Mouse (Mus musculus) cerebellum, adult (tissue): Measurements from ENCODE around the gene Glra1.

Source experiments
- ATAC-seq: cut with Nextera tagmentation; 2 replicates; pipeline ENCODE4 v1.9.2; 2017; ENCODE audit warnings: mild to moderate bottlenecking, moderate library complexity, mixed read lengths; ENCODE audit not compliant: insufficient number of reproducible peaks, low FRiP score, low TSS enrichment

Glra1 gene

GRCm38 (mm10) chr11:55518806-55519674 is 89.0 kb downstream of the Glra1 start:
- peak; percentile 70 for ATAC-seq

DNA sequence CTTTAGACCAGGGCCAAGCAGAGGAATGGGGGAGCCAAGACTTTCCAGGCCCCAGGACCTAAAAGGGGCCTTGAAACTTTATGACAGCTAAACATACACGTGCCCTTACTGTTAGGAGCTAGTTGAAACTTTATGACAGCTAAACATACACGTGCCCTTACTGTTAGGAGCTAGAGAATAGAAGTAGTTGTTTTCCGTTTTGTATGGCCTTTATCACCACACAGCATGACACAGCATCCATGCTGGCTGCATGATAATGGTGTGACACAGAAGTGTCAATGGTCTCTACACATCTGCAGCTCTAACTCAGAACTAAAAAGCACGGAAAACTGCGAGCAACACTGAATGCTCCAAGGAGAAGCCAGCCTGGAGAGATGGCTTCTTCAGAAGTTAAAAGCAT is 90.3 kb downstream of the Glra1 start:
- no peak for ATAC-seq

DNA sequence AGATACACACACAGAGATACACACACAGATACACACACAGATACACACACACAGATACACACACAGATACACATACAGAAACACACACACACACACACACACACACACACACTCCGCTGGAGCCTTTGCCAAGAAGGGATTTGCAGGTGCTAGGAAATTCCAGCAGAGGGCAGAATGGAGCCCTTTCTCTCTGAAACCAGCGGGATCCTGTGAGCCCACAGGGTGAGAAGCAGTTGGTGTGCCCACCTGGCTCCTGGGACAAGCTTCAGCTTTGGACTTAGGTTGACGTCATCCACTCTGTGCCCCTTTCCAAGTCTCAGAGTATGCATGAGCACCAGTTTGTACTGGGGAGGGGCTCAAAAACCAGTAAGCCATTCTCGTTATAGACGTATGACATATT is 96.6 kb downstream of the Glra1 start:
- no peak for ATAC-seq

GRCm38 (mm10) chr11:55505485-55505884 is 102.5 kb downstream of the Glra1 start:
- ATAC-seq, result no peak

- ATAC-seq, result no peak
Observed at GRCm38 (mm10) chr11:55502886-55503285, 105.1 kb downstream of the Glra1 start.

DNA sequence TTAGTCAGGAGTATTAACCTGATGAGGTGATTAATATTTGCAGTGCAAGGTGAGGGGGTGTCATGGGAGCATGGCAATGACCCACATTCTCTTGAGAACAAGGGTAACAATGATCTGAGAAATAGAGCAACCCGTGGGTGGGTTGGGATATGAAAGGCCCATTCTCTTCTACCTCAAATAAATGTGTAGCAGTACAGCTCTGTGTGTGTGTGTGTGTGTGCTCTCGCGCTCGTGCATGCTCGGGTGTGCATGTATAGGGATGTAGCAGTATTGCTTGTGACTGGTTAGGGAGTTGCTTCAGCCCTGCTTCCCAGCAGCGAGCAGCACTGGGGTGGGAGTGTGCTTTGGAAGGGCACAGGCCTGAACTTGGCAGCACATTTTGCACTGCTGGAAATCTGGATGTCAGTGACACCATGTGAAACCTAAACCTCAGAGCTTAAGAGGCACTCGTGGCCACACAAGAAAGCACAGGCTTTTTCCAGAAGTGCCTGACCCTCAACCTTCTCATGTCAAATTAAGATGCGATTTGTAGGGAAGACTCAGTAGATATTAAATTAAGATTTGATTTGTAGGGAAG is 106.0 kb downstream of the Glra1 start:
- no peak for ATAC-seq

DNA sequence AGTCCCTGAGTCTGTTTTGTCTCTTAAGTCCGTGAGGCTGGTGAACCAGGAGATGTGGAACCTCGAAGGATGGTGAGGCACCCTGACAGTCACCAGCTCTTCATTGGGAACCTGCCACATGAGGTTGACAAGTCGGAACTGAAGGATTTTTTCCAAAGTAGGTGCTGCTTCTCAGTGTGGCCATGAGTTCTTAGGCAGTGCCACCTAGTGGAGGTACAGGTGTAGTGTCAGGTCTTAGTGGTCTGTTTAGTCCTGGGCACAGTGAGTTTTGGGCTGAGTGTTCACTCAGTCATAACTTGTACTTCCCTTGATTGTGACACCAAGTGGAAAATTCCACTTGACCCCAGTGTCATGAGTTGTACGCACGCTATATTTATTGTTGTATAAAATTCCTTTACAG is 110.1 kb downstream of the Glra1 start:
- ATAC-seq, result 0 out of 2 replicates have a peak, but pooled peaks have one; percentile 49

DNA sequence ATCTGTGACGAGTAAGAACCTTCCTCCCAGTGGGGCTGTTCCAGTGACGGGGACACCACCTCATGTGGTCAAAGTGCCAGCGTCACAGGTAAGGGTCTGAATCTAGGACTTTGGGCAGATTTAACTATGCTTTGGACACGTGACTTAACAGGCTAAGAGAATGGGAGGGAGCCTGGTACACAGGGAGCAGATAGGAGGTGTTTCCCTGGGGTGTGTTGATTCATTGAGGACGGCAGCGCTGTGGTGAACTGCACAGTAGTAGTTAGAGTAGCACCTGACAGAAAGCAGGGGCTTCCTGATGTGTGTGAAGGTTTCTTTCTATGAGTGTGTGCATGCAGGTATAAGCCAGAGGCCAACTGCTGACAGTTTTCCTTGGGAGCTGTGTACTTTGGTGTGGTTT is 111.8 kb downstream of the Glra1 start:
- ATAC-seq, result no peak

DNA sequence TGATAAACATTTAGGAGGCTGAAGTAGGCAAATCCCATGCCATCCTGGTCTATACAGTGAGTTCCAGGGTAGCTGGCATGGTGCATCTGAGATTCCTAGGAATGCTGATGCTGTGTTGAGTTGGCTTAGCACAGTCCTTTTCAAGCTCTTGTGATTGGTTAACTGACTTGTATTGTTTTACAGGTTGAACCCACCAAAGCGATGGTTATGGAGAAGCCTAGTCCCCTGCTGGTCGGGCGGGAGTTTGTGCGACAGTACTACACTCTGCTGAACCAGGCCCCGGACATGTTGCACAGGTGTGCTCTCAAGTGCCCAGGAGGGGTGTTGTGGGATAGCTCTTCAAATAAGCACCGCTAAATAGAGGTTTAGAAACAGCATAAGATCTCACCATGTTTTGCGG is 122.6 kb downstream of the Glra1 start:
- ATAC-seq, result no peak

DNA sequence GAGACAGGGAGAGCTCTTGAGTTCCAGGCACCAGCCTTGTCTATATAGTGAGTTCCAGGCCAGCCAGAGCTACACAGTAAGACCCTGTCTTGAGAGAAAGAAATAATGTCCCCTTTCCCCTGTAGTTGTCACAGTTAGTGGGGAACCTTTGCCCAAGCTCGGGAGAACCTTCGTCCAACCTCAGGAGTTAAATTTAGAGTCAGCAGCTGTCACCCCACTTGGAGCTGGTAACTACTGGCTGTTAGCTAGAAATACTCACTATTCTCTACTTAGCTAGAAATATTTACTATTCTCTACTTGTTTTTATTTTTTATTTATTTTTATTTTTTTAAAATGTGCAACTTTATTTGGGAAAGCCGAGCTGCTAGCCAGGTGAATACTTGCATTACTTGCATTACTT is 134.8 kb downstream of the Glra1 start:
- no peak for ATAC-seq

DNA sequence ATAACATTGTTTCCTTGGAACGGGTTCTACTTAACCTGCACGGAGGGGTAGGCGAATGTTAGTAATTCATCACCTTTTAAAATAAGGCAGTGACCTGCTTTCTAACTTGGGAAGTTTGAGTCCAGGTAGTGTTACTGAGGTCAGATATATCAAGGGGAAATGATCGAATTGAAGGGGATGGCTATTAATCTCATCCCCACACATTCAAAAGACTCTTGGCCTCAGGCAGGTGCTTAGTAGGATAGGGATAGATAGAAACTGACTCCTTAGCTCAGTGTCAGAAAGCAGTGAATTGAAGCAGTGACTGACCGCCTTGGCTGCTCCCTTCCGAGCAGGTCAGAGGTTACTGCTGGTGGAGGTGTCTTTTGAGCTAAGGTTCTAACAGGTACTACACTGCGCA is 136.5 kb downstream of the Glra1 start:
- no peak for ATAC-seq

- no peak for ATAC-seq
Observed at GRCm38 (mm10) chr11:55470761-55471160, 137.2 kb downstream of the Glra1 start.

DNA sequence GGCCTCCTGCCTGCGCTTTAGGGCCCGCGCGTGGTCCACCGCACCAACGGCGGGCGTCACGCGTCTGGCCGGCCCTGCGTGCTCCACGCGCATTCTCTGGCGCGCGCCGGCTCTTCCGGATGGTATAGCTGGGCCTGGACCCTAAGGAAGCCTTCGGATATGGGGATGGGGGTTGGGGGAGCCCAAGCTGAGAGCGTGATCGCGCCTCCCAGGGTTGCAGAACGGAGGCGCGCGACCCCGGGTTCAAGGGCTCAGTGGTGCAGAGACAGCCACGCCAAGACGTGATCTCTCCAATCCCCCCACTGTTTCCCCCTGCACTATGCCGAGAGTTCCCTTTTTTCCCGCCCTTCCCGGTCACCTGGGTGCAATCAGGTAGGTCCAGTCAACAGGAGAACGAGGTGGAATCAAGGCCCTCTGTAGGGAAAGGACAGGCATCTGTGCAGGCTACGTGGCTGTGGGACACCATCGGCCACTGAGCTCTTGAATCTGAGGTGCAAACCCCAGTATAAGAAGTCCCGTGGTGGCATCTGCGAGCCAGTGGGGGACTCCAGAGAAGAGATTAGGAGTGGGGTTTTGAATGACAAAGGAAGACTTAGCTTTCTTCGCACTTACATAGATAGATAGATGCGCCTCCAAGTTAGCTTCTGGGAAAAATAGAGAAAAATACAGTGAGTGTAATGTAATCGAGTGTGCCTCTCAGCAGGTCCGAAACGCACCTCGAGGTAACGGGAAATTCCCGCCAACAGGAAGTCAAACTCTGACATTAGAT is 137.9 kb downstream of the Glra1 start:
- ATAC-seq, result peak; percentile 1; the same call in 1 of the 2 replicates

DNA sequence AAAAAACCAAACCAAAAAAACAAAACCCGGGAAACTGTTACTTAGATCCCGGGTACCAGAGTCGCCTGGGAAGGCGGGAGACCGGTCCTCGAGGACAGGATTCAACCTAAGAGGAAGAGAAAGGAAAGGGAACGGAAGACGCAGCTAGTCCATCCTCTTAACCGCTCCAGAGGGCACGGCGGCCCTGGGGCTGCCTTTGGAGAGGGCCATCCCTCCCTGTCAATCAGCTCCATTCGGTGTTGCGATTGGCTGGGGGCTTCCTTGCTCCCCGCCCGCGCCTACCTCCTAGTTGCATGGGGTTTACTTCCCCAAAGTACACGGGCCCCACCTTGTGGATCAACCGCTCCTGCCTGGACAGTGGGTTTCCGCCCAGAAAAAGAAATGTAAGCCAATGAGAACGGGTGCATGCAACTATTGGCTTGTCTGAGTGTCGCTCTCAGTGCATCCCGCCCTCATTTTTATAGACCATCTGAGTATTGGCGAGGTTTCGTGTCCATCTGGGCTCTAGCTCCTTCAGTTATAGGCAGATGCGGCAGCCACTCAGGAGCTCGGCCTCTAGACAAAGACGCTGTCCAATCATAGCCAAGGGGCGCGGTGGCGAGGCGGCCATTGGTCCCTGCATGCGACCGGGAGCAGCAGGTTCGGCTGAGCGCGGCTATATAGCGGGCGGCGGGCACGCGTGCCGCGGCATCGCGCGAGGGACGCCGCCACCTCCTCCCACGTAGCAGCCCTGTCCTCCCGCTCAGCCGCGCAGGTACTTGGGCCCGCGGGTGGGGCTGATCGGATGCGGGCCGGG is 138.8 kb downstream of the Glra1 start, which contains the start of gene G3bp1:
Gene G3bp1, plus strand, starts transcription at position 638 of the 796 bp plus-strand sequence.
- ATAC-seq, result peak; percentile 98

DNA sequence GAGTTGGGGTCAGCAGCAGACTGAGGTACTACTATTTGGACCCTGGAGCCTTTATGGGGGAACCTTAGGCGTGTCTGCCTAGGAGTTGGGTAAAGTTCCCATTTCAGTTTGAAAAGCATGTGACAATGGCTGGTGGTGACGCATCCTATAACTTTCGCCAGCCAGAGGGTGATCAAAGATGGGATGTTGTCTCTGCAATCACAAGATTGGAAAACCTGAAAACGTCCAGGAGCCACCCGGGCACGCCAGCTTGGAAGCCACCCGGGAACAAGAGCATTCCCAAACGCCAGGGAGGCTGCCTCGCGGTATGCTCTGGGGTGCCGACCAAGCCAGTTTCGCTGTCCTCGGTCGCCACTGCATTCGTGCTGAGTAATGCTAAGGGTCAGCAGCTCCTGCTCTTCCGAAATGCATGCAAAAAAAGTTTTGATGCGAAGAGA is 139.4 kb downstream of the Glra1 start:
- no peak; the same call in 1 of the 2 replicates for ATAC-seq

DNA sequence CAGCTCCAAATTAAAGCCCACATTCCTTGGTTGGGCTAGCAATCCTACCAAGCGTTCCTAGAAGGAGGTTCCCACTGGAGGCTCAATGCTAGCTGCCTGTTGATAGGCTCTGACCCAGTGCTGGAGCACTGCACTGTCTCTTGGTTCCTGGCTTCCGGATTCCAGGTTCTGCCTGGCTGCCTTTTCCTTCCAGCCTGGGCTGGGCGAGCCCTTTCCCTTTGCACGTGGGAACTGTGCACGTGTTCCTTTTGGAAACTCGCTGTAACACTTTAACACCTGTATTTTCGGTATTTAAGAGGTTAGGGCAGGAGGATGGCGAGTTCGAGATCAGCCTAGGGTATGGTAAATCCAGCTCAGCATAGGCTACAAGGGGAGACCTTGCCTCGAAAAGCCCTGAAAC is 140.0 kb downstream of the Glra1 start:
- ATAC-seq, result no peak

- no peak for ATAC-seq
Observed at GRCm38 (mm10) chr11:55465177-55465576, 142.8 kb downstream of the Glra1 start.

DNA sequence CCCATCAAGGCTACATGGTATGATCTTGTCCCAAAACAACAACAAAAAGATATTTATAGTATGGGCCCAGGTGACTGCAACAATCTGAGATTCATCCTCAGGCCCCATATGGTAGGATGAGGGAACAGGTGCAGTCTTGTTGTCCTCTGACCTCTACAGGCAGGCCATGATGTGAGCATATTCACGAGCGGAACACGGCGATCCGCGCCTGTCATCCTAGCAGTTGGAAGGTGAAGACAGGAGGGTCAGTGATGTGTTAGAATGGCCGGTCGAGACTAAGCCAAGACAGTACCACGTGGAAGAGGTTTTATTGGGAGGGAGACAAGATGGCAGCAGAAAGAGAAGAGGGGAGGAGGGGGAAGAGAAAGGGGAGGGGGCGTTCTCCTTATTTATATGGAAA is 143.3 kb downstream of the Glra1 start:
- ATAC-seq, result no peak
